Mouse (Mus musculus) c-Kit-negative CD71-positive TER-119-positive erythroid progenitor cells, embryonic 14.5 days (primary cell): ENCODE measurements around the gene Rfx2.

Experiments used
- DNase-seq: peaks from one replicate; pipeline ENCODE4 v3.0.0-alpha.2; 2013; ENCODE audit warnings: low read depth, low spot score

Gene Rfx2

DNA sequence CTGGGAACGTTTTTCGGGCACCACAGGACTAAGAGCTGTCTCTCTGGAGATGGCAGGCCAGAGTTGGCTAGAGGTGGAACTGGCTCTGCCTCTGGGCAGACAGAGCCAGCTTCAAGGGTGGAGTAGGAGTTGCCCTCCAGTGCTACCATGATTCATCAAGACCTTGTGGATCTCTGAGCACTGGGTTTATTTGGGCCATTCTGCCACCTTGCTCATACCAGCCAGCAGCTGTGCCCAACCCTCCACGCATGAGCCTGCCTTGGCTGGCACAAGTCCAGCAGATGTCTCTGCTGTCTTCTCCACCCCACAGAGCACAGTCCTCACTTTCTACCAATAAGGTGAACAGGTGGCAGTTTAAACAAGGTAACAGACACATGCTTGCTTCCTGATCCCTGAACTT, 41.9 kb downstream of the Rfx2 start:
- DNase-seq: no peak

DNA sequence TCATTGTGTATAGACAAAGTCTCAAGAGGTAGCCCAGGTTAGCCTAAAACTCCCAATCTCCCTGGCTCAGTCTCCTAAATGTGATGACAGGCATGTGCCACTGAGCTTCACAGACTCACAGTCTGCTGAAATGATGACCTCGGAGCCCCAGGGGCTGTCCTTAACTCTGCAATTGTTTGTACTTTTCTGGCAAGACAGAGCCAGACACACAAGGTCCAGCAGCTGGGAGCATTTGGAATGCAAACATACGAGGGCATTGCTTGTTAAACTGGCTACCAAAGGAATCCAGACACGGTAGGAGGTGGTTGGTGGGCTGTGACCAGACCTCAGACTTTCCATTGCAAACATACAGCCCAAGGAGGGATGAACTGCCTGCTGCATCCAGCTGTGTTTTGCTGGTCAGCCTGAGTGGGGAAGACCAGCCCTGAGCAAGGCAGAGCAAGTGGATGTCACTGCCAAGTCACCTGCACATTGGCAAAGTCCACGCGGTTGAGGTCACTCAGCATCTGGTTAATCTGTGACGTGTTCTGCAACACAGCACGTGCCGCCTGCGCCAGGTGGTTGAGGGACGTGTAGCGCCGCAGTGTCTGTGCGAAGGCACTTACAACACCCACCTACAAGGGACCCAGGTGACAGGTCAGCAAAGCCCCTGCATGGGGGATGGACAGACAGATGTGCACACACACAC, 50.4 kb downstream of the Rfx2 start:
- DNase-seq: no peak

DNA sequence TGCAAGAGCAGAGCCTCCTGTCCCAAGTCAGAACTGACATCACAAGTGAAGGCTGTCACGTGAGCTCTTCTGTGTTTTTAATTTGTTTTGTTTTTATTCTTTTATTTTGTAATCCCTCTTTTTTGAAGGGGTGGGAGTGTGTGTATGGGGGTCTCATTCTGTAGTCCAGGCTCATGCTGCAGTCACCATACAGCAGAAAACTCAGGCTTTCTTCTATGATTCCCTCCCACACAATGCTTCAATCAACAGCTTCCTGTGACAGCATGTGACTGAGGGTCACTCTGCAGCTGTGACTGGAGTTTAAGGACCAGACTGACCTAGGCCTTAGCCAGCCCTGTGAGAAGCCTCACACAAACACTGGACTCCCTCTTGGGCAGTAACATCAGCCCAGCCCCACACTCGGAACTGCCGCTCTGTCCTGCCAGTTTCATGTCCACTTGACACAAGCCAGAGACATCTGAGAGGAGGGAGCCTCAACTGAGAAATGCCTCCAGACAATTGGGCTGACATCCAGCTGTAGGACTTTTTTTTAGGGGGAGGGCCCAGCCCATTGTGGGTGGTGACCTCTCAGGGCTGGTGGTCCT, 51.9 kb downstream of the Rfx2 start:
- no peak for DNase-seq

DNA sequence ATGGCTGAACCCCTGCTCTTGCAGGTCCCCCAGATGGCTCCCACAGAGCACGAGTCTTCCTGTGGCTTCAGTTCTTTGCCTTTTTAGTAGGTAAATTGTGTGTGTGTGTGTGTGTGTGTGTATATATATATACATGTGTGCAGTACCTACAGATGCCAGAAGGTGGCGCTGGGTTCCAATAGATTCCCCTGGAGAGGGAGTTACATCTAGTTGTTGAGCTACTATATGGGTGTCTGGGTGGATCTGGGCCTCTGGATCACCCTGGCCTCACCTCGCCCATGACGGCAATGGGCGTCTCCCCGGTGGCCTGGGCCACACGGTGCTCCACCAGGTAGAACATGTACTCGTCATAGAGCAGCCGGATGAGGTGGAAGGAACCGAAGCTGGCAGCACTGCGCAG, 53.2 kb downstream of the Rfx2 start:
- DNase-seq: no peak

DNA sequence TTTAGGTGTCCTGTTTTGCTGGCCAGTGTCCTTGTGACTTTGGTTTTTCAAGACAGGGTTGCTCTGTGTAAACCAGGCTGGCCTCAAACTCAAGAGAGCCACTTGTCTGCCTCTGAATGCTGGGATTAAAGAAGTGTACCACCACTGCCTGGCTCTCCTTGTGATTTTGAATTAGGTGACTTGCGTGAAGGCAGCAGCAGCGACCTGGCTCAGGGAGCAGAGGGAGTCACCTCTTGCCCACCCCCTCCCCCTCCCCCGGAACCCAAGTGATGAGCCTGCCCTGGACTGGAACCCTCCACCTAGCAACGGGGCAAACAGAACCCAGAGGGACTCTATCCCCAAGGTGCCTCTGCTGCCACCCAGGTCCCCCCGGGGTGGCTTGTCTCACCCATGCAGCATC, 60.9 kb downstream of the Rfx2 start, which contains the start of gene Prr22:
Gene Prr22 (plus strand): TSS at position 301 of the 400 bp plus-strand sequence.
- DNase-seq: no peak

DNA sequence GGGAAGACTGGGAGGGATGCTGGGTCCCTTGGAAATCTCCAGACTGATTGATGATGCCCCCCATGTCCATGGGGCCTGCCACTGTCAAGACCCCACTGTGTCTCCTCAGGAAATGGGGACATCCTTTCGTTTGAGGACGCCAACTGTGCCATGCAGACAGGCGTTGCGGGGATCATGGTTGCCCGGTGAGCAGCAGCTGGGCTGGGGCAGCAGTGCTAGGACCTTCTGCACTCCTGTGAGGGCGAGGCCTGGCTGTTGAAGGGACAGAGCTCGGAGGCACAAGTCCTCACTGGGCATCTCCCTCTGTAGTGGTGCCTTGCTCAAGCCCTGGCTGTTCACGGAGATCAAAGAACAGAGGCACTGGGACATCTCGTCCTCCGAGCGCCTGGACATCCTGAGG, 61.9 kb downstream of the Rfx2 start:
- DNase-seq: no peak

DNA sequence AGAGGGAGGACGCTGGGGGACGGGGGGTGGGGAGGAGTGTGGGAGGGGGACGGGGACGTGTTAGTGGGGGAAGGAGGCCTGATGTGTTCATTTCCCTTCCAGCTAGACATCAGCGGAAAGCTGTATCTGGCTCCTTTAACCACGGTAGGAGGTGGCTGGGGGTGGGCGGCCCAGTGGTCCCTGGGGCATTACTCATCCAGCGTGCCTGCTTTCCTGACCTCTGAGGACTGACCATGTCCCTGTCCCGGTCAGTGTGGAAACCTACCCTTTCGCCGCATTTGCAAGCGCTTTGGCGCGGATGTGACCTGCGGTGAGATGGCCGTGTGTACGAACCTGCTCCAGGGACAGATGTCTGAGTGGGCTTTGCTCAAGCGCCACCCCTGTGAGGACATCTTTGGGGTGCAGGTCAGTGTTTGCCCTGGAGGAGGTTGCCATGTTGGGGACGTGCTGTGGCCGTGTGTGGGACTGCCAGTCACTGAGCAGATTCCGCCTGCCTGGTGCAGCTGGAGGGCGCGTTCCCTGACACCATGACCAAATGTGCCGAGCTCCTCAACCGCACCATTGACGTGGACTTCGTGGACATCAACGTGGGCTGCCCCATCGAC, 63.2 kb downstream of the Rfx2 start:
- DNase-seq: no peak

DNA sequence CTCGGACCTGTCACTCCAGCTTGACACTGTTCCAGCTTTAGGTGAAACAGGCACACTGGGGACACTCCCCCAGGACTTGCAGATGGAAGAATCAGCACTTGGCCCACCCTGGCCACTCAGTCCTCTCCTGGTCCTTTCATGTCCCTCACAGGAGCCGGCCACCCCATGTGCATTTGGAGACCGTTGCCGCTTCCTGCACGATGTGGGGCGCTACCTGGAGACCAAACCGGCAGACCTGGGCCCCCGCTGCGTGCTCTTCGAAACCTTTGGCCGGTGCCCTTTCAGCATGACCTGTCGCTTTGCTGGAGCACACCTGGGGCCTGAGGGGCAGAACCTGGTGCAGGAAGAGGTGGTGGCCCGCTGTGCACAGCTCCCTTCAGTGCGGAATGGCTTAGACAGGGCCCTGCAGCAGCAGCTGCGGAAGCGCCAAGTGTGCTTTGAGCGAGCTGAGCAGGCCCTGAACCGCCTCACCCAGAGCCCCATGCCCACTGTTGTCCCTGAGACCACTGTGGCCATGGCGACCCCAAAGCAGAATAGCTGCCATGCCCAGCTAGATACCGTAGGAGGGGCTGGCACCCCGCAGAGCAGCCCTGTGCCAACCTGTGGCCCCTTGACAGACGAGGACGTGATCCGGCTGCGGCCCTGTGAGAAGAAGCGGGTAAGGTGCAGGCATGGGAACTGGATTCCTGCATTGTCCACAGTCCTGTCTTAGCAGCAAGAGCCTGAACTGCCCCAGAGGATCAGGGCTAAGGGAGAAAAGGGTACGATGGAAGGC, 64.0 kb downstream of the Rfx2 start:
- no peak for DNase-seq

DNA sequence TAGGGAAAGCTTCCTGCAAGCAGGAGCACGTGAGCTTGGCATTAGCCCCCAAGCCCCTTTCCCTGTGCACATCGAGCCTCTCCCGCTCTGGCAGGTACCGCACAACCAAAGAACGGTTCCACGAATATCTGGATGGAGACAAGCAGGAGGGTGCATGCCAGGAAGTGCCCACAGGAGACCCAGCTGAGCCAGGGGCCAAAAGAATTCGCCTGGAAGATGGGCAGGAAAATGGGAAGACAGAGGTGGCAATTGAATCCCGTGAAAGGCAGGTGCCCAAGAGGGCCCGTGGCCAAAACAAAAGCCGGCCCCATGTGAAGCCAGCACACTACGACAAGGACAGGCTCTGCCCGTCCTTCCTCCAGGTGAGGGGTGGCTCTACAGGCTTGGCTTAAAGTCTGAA, 65.4 kb downstream of the Rfx2 start:
- no peak for DNase-seq

DNA sequence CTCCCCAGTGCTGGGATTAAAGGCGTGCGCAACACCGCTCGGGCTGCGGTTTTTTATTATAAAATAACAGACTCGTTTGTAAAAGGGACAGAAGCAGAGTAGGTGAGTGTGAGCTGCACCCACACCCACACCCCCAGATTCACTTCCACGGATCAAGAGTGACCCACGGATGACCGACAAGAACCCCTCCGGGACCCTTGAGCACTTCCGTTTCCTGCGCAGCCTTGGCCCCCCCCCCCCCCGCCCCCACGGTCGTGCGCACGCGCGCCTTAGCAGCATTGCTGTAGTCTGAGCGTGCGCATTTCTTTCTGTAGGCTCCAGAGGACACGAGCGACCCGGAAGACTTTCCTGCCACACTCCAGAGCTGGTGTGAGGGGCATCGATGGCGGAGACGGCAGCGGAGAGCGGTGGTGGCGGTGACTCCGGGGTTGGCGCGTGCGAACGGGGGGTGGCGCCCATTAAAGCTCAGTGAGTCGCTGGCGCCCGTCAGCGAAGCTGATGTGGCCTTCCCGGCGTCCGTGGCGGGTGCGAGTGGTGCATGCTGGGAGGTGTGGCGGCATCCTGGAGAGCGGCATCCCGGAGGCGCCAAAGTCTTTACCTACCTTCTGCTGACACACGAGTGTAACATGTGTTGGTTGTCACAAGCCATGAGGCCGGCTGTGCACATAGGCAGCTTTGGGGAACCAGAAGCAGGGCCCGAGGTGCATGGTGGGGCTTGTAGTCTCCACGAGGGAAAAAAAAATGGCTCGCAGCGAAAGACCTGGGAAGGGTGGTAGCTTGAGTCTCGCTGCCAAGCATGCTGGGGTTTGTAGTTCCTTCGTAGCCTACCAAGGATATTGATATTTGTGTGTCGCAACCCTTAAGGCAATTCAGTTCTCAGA, 66.1 kb downstream of the Rfx2 start, which contains the start of gene Dus3l:
Gene Dus3l (plus strand): TSS at position 284 of the 881 bp plus-strand sequence.
- peak; percentile 82 for DNase-seq

DNA sequence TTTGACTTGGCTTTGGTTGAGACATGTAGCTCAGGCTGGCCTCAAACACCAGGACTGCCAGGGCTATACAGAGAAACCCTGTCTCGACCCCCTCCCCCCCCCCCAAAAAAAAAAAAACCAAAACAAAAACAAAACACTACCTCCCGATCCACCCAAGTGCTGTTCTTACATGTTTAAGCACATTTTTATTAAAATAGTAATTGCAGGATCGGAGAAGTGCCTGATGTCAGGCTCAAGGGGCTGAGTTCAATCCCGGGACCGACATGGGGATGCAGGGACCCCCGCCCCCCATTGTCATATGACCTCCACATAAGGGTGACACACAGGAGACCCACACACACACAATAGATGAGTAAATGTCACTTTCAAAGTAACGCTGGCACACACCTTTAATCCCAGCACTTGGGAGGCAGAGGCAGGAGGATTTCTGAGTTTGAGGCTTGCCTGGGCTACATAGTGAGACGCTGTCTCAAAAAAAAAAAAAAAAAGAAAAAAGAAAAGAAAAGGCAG, 67.0 kb downstream of the Rfx2 start:
- DNase-seq: no peak

DNA sequence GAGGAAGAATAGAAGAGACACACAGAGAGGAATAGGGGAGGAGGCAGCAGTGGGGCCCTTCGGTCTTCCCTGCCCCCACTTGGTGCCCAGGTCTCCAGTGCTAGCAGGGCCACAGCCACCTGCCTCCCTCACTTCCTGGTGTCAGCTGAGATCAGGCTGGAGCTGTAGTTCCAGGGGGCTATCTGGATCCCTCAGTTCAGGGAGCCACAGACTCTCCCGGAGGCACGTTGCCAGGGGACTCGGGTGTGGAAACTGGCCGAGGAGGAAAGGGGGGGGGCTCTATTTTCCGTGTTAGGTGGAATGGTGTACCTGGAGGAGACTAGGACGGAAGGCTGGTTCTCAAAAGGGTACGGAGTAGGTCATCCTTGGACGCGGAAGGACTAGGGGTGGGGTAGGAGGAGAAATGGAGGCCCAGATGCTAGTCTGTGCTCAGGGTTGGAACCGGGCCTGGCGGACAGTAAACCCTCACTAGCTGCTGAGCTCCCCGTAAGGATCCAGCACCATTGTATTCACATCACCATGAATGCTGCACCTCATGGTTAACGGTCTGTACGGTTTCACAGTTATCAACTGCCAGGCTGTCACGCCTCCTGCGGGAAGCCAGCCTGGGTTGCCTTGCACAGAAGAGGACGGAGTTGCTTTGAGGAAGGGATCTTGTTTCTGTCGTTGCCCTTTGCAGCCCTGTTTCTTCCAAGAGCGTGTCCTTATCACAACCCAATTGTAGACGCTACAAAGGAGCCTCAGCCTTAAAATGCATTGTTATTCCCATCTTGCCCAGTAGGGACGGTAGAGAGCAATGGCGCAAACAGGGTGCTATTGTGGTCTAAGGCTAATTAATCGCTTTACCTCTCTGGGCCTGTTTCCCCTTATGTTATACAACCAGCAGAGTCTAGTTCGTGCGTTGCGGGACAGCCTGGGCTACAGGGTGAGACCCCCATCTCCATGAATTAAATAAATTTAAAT, 67.8 kb downstream of the Rfx2 start:
- peak; percentile 85 for DNase-seq

DNA sequence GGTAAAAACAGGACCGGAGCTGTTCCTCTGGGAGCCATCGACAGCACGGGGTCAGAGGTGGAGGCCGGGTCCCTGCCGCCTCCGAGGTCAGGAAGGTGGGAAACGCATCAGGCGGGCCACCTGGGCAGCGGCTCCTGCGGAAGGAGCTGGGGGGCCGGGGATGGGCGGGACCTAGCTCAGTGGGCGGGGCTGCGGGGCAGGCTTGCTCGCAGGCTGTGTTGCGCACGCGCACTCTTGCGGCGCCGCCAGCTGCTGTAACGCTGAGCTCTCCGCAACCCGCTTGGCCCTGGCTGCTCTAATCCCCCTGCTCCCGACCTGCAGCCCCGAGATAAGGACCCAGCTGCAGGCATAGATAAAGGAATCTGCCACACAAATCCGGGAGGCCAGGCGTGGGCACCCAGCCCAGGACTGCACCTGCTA, 68.8 kb downstream of the Rfx2 start:
- DNase-seq: peak; percentile 86

DNA sequence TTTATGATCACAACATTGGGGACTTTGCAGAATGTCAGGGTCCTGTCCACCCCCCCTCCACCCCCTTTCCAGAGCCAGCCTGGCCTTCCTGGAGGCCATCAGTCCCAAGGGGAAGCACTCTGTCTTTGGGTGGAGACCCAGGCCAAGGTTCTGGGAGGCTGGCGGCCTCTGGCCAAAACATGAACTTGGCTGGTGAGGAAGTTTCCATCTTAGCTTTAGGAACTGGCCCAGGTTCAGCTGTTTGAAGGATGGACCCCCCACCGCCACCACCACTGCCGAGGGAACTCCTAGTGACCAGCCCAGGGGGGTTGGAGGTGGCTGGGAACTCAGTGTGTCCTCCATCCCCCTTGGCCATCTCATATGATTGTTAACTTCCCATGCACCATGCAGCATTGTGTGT, 69.7 kb downstream of the Rfx2 start:
- DNase-seq: no peak

DNA sequence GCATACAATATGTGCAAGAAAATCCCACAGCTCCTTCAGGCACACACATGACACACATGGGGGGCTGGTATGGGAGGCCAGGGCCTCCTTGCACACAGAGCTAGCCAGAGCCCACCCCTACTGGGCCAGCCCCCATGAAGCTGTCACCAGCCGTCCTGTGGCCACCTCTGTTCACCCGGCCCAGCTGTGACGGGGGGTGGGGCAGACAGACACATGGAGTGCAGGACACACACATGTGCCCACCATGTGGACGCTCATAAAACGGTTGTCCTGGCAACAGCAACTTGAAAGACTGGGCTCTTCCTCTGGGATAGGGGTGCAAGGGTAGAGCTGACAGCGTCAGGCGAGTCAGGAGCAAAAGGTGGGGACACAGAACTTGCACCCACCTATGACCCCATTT, 71.6 kb downstream of the Rfx2 start:
- no peak for DNase-seq

DNA sequence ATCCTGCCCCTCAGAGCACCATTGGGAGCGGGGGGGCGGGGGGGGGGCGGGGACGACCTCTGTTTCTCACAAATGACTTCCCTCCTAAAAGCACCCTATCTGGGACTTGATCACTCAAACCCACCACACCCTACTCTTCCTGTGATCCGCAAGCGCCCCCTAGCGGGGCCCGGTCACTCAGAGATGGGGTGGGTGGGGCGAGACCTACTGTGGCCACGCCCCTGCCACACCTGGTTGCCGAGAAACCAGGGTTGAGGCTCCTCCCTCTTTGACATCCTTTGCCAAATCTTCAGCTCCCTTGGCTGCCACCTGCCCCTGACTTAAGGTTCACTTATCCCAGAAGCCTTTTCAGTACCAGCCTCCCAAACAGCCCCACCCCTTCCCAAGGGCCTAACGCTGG, 72.7 kb downstream of the Rfx2 start:
- DNase-seq: peak; percentile 71

DNA sequence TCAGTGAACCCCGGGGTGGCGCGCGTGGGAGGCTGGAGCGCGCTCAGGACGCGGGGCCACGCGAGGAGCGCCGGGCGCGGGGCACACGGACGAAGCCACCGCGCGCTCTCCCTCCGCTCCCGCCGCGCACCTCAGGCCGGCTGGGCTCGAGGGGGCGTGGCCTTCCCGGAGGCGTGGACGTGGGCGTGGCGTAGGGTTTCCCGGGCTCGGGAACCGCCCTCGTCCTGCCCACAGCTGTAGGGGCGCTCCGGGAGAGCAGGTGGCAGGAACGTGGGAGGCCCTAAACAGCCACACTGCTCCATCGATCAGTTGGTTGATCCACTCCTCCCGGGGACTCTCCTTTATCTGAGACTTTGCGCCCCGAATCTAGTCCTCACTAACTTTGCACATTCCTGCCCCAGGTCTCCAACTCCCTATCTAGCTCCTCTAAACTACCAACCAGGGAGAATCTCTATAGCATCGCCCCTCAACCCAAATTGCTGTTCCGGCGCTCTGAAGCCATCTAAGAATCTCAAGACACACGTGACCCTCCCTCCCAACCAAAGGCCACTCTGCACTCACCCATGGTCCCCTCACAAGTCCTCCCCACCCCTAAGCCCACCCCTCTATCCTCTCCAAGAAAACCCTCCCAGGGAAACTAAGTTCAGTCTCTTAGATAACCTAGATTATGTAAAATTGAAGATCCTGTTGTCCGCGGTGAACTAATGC, 73.2 kb downstream of the Rfx2 start, which contains the start of gene Nrtn:
Gene Nrtn (minus strand): TSS at position 115 of the 708 bp plus-strand sequence.
- DNase-seq: peak; percentile 79

DNA sequence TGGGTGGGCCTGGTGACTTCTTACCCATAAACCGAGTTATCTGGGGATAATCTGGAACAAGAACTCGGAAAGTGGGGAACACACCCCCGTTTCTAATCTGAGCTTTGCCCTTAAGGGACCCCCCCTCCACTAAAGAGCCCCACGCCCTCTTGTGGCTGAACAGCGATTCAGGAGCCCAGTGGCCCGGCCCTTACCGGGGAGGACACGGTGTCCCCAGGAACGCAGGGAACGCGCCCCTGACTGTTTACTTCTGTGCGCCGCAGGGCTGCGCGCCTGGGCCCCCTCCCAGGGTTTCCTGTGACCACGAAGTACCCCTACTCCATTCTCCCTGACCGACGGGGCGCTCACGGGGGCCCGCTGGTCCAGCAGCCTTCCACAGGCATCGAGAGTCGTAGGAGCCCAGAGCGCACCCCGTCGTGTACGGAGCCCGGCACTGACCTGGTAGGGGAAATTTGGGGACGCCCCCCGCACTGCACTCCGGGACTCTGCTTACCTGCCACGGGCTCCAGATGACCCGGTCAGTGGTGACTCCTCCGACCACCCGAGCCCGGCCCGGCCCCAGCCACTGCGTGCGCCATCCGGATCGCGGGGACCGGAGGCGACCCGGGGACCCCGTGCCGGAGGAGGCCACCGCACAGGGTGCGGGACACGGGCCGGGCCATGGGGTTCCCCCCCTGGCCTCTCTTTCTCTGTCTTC, 74.0 kb downstream of the Rfx2 start:
- no peak for DNase-seq
